Mouse (Mus musculus): ENCODE results near the gene Cd4. TPM values are rescaled to one million over a fixed set of nuclear protein-coding genes. Genes with fewer than 3 reads are reported as not detected.
"Not testable (repeated sequence)": the region's sequence is repeated elsewhere in the genome, so short reads cannot be mapped to it uniquely, and the experiment has no call there.

Gene Cd4
- polyA plus RNA-seq, 1 experiment from 2014 or later: 0.14 TPM

- ATAC-seq (ENCODE audit: low read depth): not testable (repeated sequence)
- WGBS (ENCODE audit: insufficient replicate concordance): 63% methylated on average over 2 of the region's 2 CpGs
Observed at GRCm38 (mm10) chr6:124894113-124894512, 6.1 kb upstream of the Cd4 start.

DNA sequence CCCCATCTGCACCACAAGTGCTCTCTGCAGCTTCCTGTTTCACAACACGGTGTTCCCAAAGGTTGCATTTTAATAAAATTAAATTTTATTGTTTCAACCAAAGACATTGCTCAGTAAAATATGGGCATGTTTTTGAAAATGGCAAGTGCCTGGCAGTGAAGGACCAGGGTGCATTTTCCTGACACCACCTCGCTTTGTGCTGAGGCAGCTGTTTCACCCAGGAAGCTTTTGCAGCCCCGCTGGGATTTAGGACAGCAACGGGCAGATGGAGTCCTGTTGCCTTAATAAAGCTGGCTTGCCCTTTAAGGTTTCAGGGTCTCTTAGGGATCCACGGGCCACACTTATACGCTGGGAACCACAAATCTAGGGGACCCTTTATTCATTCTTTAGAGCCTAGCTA lies 3.0 kb upstream of the Cd4 start:
- no peak for ATAC-seq (ENCODE audit: low read depth)
- H3K9ac ChIP-seq (ENCODE audit: low read depth, low read length): no peak overlapping the region
- no peaks in the 10 kb centered on the region for H3K36me3 ChIP-seq (ENCODE audit: control insufficient read depth, insufficient read depth)
- H3K9me3 ChIP-seq (replicated peaks; ENCODE audit: control insufficient read depth, low read length): no peaks in the 10 kb centered on the region
- 52% methylated on average over 6 of the region's 6 CpGs for WGBS (ENCODE audit: insufficient replicate concordance)
- H3K4me3 ChIP-seq (ENCODE audit: low read depth, low read length): no peak overlapping the region
- H3K27ac ChIP-seq (ENCODE audit: low read length): no peak overlapping the region
- no peaks in the 10 kb centered on the region for H3K27me3 ChIP-seq (ENCODE audit: control insufficient read depth, insufficient read depth, low read depth, low read length)
- H3K4me2 ChIP-seq (ENCODE audit: low read depth, low read length): no peak overlapping the region
- no peaks in the 10 kb centered on the region for H3K4me1 ChIP-seq (ENCODE audit: control insufficient read depth, low read depth, low read length)

More at GRCm38 (mm10) chr6:124894113-124894512, 6.1 kb upstream of the Cd4 start:
- not testable (repeated sequence) for H3K36me3 ChIP-seq (ENCODE audit: control insufficient read depth, insufficient read depth); H3K4me3 ChIP-seq (ENCODE audit: low read depth, low read length); H3K9me3 ChIP-seq (replicated peaks; ENCODE audit: control insufficient read depth, low read length); H3K4me1 ChIP-seq (ENCODE audit: control insufficient read depth, low read depth, low read length); H3K27ac ChIP-seq (ENCODE audit: low read length); H3K27me3 ChIP-seq (ENCODE audit: control insufficient read depth, insufficient read depth, low read depth, low read length); H3K9ac ChIP-seq (ENCODE audit: low read depth, low read length); H3K4me2 ChIP-seq (ENCODE audit: low read depth, low read length)

DNA sequence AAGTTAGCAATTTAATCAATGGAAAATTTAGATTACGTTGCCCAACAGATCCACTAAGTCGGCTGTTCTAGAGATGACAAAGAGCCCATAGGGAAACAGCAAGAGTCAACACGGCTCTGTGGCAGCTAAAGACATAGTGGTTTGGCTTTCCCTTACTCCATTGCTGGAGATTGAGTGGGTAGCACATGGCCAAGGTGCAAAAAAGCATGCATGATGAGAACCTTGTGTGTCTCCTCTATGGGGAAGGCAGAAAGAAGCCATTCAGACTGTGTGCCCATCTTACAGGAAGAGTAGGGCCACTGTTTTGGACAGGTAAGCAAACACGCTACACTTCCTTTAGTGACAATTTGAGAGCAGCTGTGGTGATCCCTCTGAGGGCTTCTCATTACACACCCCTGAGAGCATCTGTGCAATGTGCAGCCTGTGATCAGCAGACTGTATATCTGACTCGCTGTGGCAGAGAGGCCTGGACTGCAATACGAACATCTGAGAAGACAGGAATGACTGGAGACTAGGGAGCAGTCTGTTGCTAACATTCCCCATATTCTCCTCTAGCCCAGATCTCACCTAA lies 619 bp upstream of the Cd4 start:
- Histone ChIP-seq H3K9me3 (replicated peaks; ENCODE audit: control insufficient read depth, low read length) (no peaks in the 10 kb centered on the region), H3K4me1 (ENCODE audit: control insufficient read depth, low read depth, low read length) (no peaks in the 10 kb centered on the region), H3K9ac (ENCODE audit: low read depth, low read length) (no peak overlapping the region), H3K4me3 (ENCODE audit: low read depth, low read length) (no peak overlapping the region), H3K27ac (ENCODE audit: low read length) (no peak overlapping the region), H3K4me2 (ENCODE audit: low read depth, low read length) (no peak overlapping the region), H3K36me3 (ENCODE audit: control insufficient read depth, insufficient read depth) (no peaks in the 10 kb centered on the region), H3K27me3 (ENCODE audit: control insufficient read depth, insufficient read depth, low read depth, low read length) (no peaks in the 10 kb centered on the region)
- ATAC-seq (ENCODE audit: low read depth): no peak
- 62% methylated on average over 6 of the region's 6 CpGs for WGBS (ENCODE audit: insufficient replicate concordance)

DNA sequence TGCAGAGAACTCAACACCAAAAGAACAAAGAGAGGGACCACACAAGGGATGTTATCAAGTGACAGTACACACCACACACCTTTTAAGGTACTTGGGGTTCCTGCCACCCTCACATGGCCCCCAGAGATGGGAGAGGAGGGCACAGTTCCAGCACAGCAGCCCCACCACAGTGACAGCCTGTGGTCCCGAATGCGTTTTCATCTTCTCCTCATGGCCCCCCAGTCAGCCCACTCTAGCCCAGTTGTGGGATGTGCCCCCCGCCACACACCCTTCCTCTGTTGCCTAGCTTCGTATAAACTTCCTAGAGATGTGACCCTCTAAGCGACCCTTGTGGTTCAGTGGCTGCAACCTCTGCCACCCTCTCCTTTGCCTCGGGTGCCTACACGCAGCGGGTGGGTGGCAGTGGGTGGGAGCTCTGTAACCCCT lies 2.1 kb downstream of the Cd4 start:
- Histone ChIP-seq H3K4me1 (ENCODE audit: control insufficient read depth, low read depth, low read length) (no peaks in the 10 kb centered on the region), H3K4me2 (ENCODE audit: low read depth, low read length) (no peak overlapping the region), H3K36me3 (ENCODE audit: control insufficient read depth, insufficient read depth) (no peaks in the 10 kb centered on the region), H3K27me3 (ENCODE audit: control insufficient read depth, insufficient read depth, low read depth, low read length) (no peaks in the 10 kb centered on the region), H3K27ac (ENCODE audit: low read length) (no peak overlapping the region), H3K9me3 (replicated peaks; ENCODE audit: control insufficient read depth, low read length) (no peaks in the 10 kb centered on the region), H3K4me3 (ENCODE audit: low read depth, low read length) (no peak overlapping the region), H3K9ac (ENCODE audit: low read depth, low read length) (no peak overlapping the region)
- 68% methylated on average over 8 of the region's 8 CpGs for WGBS (ENCODE audit: insufficient replicate concordance)
- ATAC-seq (ENCODE audit: low read depth): no peak

DNA sequence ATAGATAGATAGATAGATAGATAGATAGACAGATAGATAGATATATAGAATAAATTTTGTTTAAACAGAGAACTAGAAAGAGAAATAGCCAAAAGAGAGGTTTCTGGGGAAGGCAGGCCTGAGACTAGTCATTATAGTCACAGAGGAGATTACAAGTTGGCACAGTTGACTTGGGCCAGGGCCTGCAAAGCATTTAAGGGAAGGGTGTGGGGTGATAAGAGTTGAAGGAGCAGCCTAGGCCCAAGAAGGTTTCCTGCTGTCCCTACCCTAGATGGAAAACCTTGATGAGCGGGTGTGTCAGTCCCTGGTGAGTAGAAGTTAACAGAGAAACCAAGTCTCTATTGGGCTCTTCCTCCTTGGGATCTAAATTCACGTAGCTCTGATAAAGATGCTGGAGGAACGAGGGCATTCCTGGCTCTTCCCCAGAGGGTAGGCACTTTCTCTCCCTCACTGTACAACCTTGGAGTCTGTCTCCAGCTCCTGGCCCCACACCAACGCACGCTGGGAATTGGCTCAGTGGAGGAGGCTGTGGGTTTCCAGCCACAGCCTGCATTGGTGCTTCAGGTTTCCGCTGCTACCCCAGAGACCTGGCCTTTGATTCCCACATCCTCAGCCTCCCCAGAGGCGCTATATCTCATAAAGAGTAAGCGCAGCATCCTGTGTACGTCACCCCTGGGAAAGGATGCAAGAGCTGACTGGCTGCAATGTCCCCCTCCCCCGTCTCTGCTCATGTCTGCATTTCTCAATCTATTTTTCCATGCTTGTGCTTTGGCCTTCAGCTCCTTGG lies 3.1 kb downstream of the Cd4 start:
- Histone ChIP-seq H3K4me2 (ENCODE audit: low read depth, low read length) (no peak overlapping the region), H3K4me3 (ENCODE audit: low read depth, low read length) (no peak overlapping the region), H3K4me1 (ENCODE audit: control insufficient read depth, low read depth, low read length) (no peaks in the 10 kb centered on the region), H3K36me3 (ENCODE audit: control insufficient read depth, insufficient read depth) (no peaks in the 10 kb centered on the region), H3K27ac (ENCODE audit: low read length) (no peak overlapping the region), H3K27me3 (ENCODE audit: control insufficient read depth, insufficient read depth, low read depth, low read length) (no peaks in the 10 kb centered on the region), H3K9me3 (replicated peaks; ENCODE audit: control insufficient read depth, low read length) (no peaks in the 10 kb centered on the region), H3K9ac (ENCODE audit: low read depth, low read length) (no peak overlapping the region)
- no peak for ATAC-seq (ENCODE audit: low read depth)
- WGBS (ENCODE audit: insufficient replicate concordance): 51% methylated on average over 10 of the region's 10 CpGs

GRCm38 (mm10) chr6:124883351-124883750 lies 4.7 kb downstream of the Cd4 start:
- Histone ChIP-seq H3K36me3 (ENCODE audit: control insufficient read depth, insufficient read depth) (no peaks in the 10 kb centered on the region), H3K27ac (ENCODE audit: low read length) (no peak overlapping the region), H3K4me1 (ENCODE audit: control insufficient read depth, low read depth, low read length) (no peaks in the 10 kb centered on the region), H3K4me2 (ENCODE audit: low read depth, low read length) (no peak overlapping the region), H3K9me3 (replicated peaks; ENCODE audit: control insufficient read depth, low read length) (no peaks in the 10 kb centered on the region), H3K9ac (ENCODE audit: low read depth, low read length) (no peak overlapping the region), H3K27me3 (ENCODE audit: control insufficient read depth, insufficient read depth, low read depth, low read length) (no peaks in the 10 kb centered on the region), H3K4me3 (ENCODE audit: low read depth, low read length) (no peak overlapping the region)
- ATAC-seq (ENCODE audit: low read depth): no peak
- WGBS (ENCODE audit: insufficient replicate concordance): 68% methylated on average over 10 of the region's 10 CpGs

- no peaks in the 10 kb centered on the region for H3K27me3 ChIP-seq (ENCODE audit: control insufficient read depth, insufficient read depth, low read depth, low read length)
- H3K9ac ChIP-seq (ENCODE audit: low read depth, low read length): no peak overlapping the region
- ATAC-seq (ENCODE audit: low read depth): no peak
- H3K9me3 ChIP-seq (replicated peaks; ENCODE audit: control insufficient read depth, low read length): no peaks in the 10 kb centered on the region
- 73% methylated on average over 9 of the region's 9 CpGs for WGBS (ENCODE audit: insufficient replicate concordance)
- H3K36me3 ChIP-seq (ENCODE audit: control insufficient read depth, insufficient read depth): no peaks in the 10 kb centered on the region
- H3K27ac ChIP-seq (ENCODE audit: low read length): no peak overlapping the region
- H3K4me1 ChIP-seq (ENCODE audit: control insufficient read depth, low read depth, low read length): no peaks in the 10 kb centered on the region
- no peak overlapping the region for H3K4me3 ChIP-seq (ENCODE audit: low read depth, low read length)
- H3K4me2 ChIP-seq (ENCODE audit: low read depth, low read length): no peak overlapping the region
Observed at GRCm38 (mm10) chr6:124881821-124882220, 6.2 kb downstream of the Cd4 start.

GRCm38 (mm10) chr6:124879390-124879789 lies 8.6 kb downstream of the Cd4 start:
- no peak overlapping the region for H3K4me2 ChIP-seq (ENCODE audit: low read depth, low read length)
- no peak for ATAC-seq (ENCODE audit: low read depth)
- H3K27ac ChIP-seq (ENCODE audit: low read length): no peak overlapping the region
- H3K4me1 ChIP-seq (ENCODE audit: control insufficient read depth, low read depth, low read length): no peaks in the 10 kb centered on the region
- H3K27me3 ChIP-seq (ENCODE audit: control insufficient read depth, insufficient read depth, low read depth, low read length): no peaks in the 10 kb centered on the region
- no peaks in the 10 kb centered on the region for H3K36me3 ChIP-seq (ENCODE audit: control insufficient read depth, insufficient read depth)
- H3K4me3 ChIP-seq (ENCODE audit: low read depth, low read length): no peak overlapping the region
- H3K9me3 ChIP-seq (replicated peaks; ENCODE audit: control insufficient read depth, low read length): no peaks in the 10 kb centered on the region
- H3K9ac ChIP-seq (ENCODE audit: low read depth, low read length): no peak overlapping the region
- 42% methylated on average over 6 of the region's 6 CpGs for WGBS (ENCODE audit: insufficient replicate concordance)

GRCm38 (mm10) chr6:124874348-124874747 lies 13.7 kb downstream of the Cd4 start:
- Histone ChIP-seq H3K9me3 (replicated peaks; ENCODE audit: control insufficient read depth, low read length) (no peaks in the 10 kb centered on the region), H3K36me3 (ENCODE audit: control insufficient read depth, insufficient read depth) (no peaks in the 10 kb centered on the region), H3K9ac (ENCODE audit: low read depth, low read length) (no peak overlapping the region), H3K4me2 (ENCODE audit: low read depth, low read length) (no peak overlapping the region), H3K4me1 (ENCODE audit: control insufficient read depth, low read depth, low read length) (no peaks in the 10 kb centered on the region), H3K27me3 (ENCODE audit: control insufficient read depth, insufficient read depth, low read depth, low read length) (no peaks in the 10 kb centered on the region), H3K4me3 (ENCODE audit: low read depth, low read length) (no peak overlapping the region), H3K27ac (ENCODE audit: low read length) (no peak overlapping the region)
- no peak for ATAC-seq (ENCODE audit: low read depth)
- WGBS (ENCODE audit: insufficient replicate concordance): 12% methylated on average over 2 of the region's 3 CpGs
